Mouse (Mus musculus) limb, embryonic 14.5 days (tissue): ENCODE data around the gene Vstm2l. TPM values are rescaled to one million over a fixed set of nuclear protein-coding genes. Genes with fewer than 3 reads are reported as not detected.
A peak's percentile ranks its signal among the peaks of the same experiment; 100 is the strongest.

Experiments used
- ATAC-seq: fragments of 200-750 bp; cut with Nextera tagmentation; 2 replicates; pipeline ENCODE4 v1.8.0; 2017; ENCODE audit warnings: low read depth, moderate number of reproducible peaks, moderate TSS enrichment; ENCODE audit not compliant: low FRiP score
- DNase-seq: peaks from one replicate; pipeline ENCODE4 v3.0.0-alpha.2; 2015; ENCODE audit warnings: low spot score
- H3K27ac ChIP-seq: fragments of 300-500 bp; sonication (generic); replicated peaks from 2 replicates; pipeline ENCODE4 v1.5.1; 2014; ENCODE audit warnings: low read depth, mild to moderate bottlenecking, low read length, moderate library complexity, mixed read lengths
- H3K27me3 ChIP-seq: fragments of 300-500 bp; sonication (generic); 2 replicates; pipeline ENCODE4 v1.6.1; 2014; ENCODE audit warnings: low read length, mixed read lengths; ENCODE audit not compliant: control insufficient read depth, insufficient read depth
- H3K36me3 ChIP-seq: fragments of 300-500 bp; sonication (generic); 2 replicates; pipeline ENCODE4 v1.6.1; 2014; ENCODE audit warnings: mild to moderate bottlenecking, low read length, moderate library complexity, mixed read lengths; ENCODE audit not compliant: control insufficient read depth, insufficient read depth
- H3K4me1 ChIP-seq: fragments of 300-500 bp; sonication (generic); 2 replicates; pipeline ENCODE4 v1.6.1; 2014; ENCODE audit warnings: antibody characterized with exemption, low read length, mixed read lengths; ENCODE audit not compliant: control insufficient read depth, insufficient read depth
- H3K4me2 ChIP-seq: fragments of 300-500 bp; sonication (generic); replicated peaks from 2 replicates; pipeline ENCODE4 v1.6.1; 2014; ENCODE audit warnings: low read depth, mild to moderate bottlenecking, low read length, moderate library complexity; ENCODE audit not compliant: severe bottlenecking
- H3K4me3 ChIP-seq: fragments of 300-500 bp; sonication (generic); replicated peaks from 2 replicates; pipeline ENCODE4 v1.5.1; 2014; ENCODE audit warnings: low read length
- H3K9ac ChIP-seq: fragments of 300-500 bp; sonication (generic); 2 replicates; pipeline ENCODE4 v1.6.1; 2014; ENCODE audit warnings: mild to moderate bottlenecking, low read depth, low read length, moderate library complexity; ENCODE audit not compliant: severe bottlenecking
- H3K9me3 ChIP-seq: fragments of 300-500 bp; sonication (generic); 2 replicates; pipeline ENCODE4 v1.6.1; 2016; ENCODE audit warnings: low read length; ENCODE audit not compliant: control insufficient read depth
- POLR2A ChIP-seq: fragments of 200-500 bp; IDR thresholded peaks from 2 replicates; pipeline ENCODE4 v1.8.0; 2012; ENCODE audit warnings: inconsistent platforms, mild to moderate bottlenecking, moderate library complexity, borderline replicate concordance; ENCODE audit not compliant: insufficient read depth, insufficient read length; ENCODE audit errors: extremely low read depth
- WGBS: fragments of 180-500 bp; shearing (Covaris S2); extraction: QIAGEN DNeasy Blood & Tissue Kit; methylation state at CpG from one replicate; pipeline ENCODE4 v1.1.7; 2014; 5-methylcytosine and 5-hydroxymethylcytosine counted together
- polyA plus RNA-seq, 2 experiments: library from polyadenylated mRNA; depleted of rRNA in 1 of 2; stranded (reverse) in 1 of 2; unstranded in 1 of 2; fragments of >200 nt; fragmentation: Nextera tagmentation in 1 of 2; extraction: Ambion mirVana in 1 of 2; gene quantifications; 2 replicates each; pipeline versions ENCODE4 v1.2.1 to v1.2.3; 2012 to 2014

Vstm2l gene
- polyA plus RNA-seq (2012; rRNA removed) = 0.83 and 1.1 TPM in 2 replicates
- not detected in 2 replicates for polyA plus RNA-seq (2014; fragmentation: Nextera tagmentation; extraction: Ambion mirVana)

GRCm38 (mm10) chr2:157914105-157914764 lies at the start of gene Vstm2l:
Gene Vstm2l, plus strand, starts transcription at chr2:157914653.
- Histone ChIP-seq H3K9me3 (no peaks in the 10 kb centered on the region), H3K4me1 (0 out of 2 replicates have a peak, but pooled peaks cover 6% of the 10 kb centered on the region), H3K4me2 (peak within 1 kb of the TSS; percentile 47), H3K9ac (no peak within 1 kb of the TSS), H3K27ac (no peak within 1 kb of the TSS), H3K27me3 (peaks cover 46% of the 10 kb centered on the region), H3K36me3 (no peaks in the 10 kb centered on the region), H3K4me3 (peak within 1 kb of the TSS; percentile 26)
- WGBS = 4% methylated on average over 48 of the region's 62 CpGs
- DNase-seq (peak; percentile 8), ATAC-seq (no peak)
- no peak for TF ChIP-seq POLR2A

- Histone ChIP-seq H3K27me3 (no peaks in the 10 kb centered on the region), H3K4me3 (no peak overlapping the region), H3K4me1 (peaks cover 1% of the 10 kb centered on the region; the same call in 1 of the 2 replicates), H3K4me2 (no peak overlapping the region), H3K9ac (no peak overlapping the region), H3K9me3 (no peaks in the 10 kb centered on the region), H3K36me3 (0 out of 2 replicates have a peak, but pooled peaks cover 6% of the 10 kb centered on the region), H3K27ac (no peak overlapping the region)
- 86% methylated on average over 3 of the region's 3 CpGs for WGBS
- no peak for TF ChIP-seq POLR2A
- no peak for DNase-seq
- no peak for ATAC-seq
These were observed 47.3 kb upstream of the Vstm2l start for GRCm38 (mm10) chr2:157867126-157867525.

GRCm38 (mm10) chr2:157870247-157870646 lies 44.2 kb upstream of the Vstm2l start:
- no peak overlapping the region for H3K27ac ChIP-seq
- no peak for ATAC-seq
- H3K4me2 ChIP-seq = no peak overlapping the region
- H3K27me3 ChIP-seq = no peaks in the 10 kb centered on the region
- no peak for TF ChIP-seq POLR2A
- no peak overlapping the region for H3K9ac ChIP-seq
- 0 out of 2 replicates have a peak, but pooled peaks cover 9% of the 10 kb centered on the region for H3K36me3 ChIP-seq
- WGBS = 66% methylated on average over 6 of the region's 6 CpGs
- no peaks in the 10 kb centered on the region for H3K9me3 ChIP-seq
- DNase-seq = no peak
- no peak overlapping the region for H3K4me3 ChIP-seq
- H3K4me1 ChIP-seq = no peaks in the 10 kb centered on the region

GRCm38 (mm10) chr2:157873223-157873622 lies 41.2 kb upstream of the Vstm2l start:
- no peak overlapping the region for H3K9ac ChIP-seq
- H3K9me3 ChIP-seq = no peaks in the 10 kb centered on the region
- ATAC-seq = no peak
- H3K27ac ChIP-seq = no peak overlapping the region
- peaks cover 12% of the 10 kb centered on the region; the same call in 1 of the 2 replicates for H3K36me3 ChIP-seq
- no peak for DNase-seq
- H3K4me2 ChIP-seq = no peak overlapping the region
- H3K4me3 ChIP-seq = no peak overlapping the region
- no peaks in the 10 kb centered on the region for H3K27me3 ChIP-seq
- TF ChIP-seq POLR2A = no peak
- 77% methylated on average over 6 of the region's 6 CpGs for WGBS
- no peaks in the 10 kb centered on the region for H3K4me1 ChIP-seq

DNA sequence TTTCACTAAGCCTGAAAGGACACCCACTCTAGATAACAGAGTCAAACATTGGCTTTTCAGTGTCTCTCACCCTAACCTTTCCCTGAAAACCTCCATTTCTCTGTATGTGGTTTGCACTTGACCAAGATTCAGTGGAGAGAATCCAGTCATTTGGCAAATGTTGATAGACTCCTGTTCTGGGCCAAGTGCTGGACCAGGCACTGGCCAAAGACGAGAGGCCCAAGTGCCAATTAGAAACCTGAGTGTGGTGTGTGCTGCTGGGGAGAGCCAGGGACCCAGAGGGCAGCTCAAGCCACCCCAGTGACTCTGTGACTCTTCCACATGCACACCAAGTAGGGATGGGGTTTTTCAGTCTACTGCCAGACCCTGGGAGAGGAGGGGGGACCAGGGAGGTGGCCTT lies 40.8 kb upstream of the Vstm2l start:
- H3K9ac ChIP-seq = no peak overlapping the region
- peaks cover 12% of the 10 kb centered on the region; the same call in 1 of the 2 replicates for H3K36me3 ChIP-seq
- H3K27ac ChIP-seq = no peak overlapping the region
- no peak overlapping the region for H3K4me3 ChIP-seq
- no peaks in the 10 kb centered on the region for H3K4me1 ChIP-seq
- H3K27me3 ChIP-seq = no peaks in the 10 kb centered on the region
- no peak for ATAC-seq
- no peak overlapping the region for H3K4me2 ChIP-seq
- WGBS = 67% methylated on average over 1 of the region's 1 CpGs
- no peak for TF ChIP-seq POLR2A
- H3K9me3 ChIP-seq = no peaks in the 10 kb centered on the region
- DNase-seq = no peak
